Mouse (Mus musculus): ENCODE measurements around the gene 1700093K21Rik.

DNA sequence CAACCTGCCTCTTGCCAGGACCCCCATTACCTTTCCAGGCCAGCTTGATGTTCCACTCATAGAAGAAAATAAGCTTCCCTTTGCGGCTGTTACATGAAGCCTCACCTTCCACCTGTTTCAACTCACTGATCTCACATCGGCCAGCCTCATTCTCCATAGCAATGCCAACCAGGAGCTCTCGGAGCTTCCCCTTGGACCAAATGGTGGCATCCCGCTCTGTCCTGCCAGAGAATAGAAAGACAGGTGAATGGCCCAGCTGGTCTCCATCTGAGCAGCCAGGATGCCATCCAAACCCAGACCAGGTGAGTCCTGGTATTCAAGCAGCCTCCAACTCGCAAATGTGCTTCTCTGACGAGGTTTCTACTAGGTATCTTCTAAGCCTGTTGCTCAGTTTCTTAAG is 24.3 kb downstream of the 1700093K21Rik start:
- TF ChIP-seq FLI1 (IDR thresholded peaks at IDR 0.05; ENCODE audit: low read length) (no peak), GATA1 (IDR thresholded peaks at IDR 0.05; ENCODE audit: borderline replicate concordance, low read length) (no peak)

All from megakaryocyte, embryonic 14.5 days (primary cell).